Mouse (Mus musculus) limb, embryonic 14.5 days (tissue): ENCODE measurements at regions not wholly inside any gene's neighbourhood (a gene's known extent, or its start where the extent isn't known, plus 50 kb on each side); places are given as distances from the start of the nearest gene placed in this dataset.

Source experiments
- ATAC-seq: fragments of 200-750 bp; cut with Nextera tagmentation; 2 replicates; pipeline ENCODE4 v1.8.0; 2017; ENCODE audit warnings: low read depth, moderate number of reproducible peaks, moderate TSS enrichment; ENCODE audit not compliant: low FRiP score
- DNase-seq: peaks from one replicate; pipeline ENCODE4 v3.0.0-alpha.2; 2015; ENCODE audit warnings: low spot score
- H3K27ac ChIP-seq: fragments of 300-500 bp; sonication (generic); replicated peaks from 2 replicates; pipeline ENCODE4 v1.5.1; 2014; ENCODE audit warnings: low read depth, mild to moderate bottlenecking, low read length, moderate library complexity, mixed read lengths
- H3K27me3 ChIP-seq: fragments of 300-500 bp; sonication (generic); 2 replicates; pipeline ENCODE4 v1.6.1; 2014; ENCODE audit warnings: low read length, mixed read lengths; ENCODE audit not compliant: control insufficient read depth, insufficient read depth
- H3K36me3 ChIP-seq: fragments of 300-500 bp; sonication (generic); 2 replicates; pipeline ENCODE4 v1.6.1; 2014; ENCODE audit warnings: mild to moderate bottlenecking, low read length, moderate library complexity, mixed read lengths; ENCODE audit not compliant: control insufficient read depth, insufficient read depth
- H3K4me1 ChIP-seq: fragments of 300-500 bp; sonication (generic); 2 replicates; pipeline ENCODE4 v1.6.1; 2014; ENCODE audit warnings: antibody characterized with exemption, low read length, mixed read lengths; ENCODE audit not compliant: control insufficient read depth, insufficient read depth
- H3K4me2 ChIP-seq: fragments of 300-500 bp; sonication (generic); replicated peaks from 2 replicates; pipeline ENCODE4 v1.6.1; 2014; ENCODE audit warnings: low read depth, mild to moderate bottlenecking, low read length, moderate library complexity; ENCODE audit not compliant: severe bottlenecking
- H3K4me3 ChIP-seq: fragments of 300-500 bp; sonication (generic); replicated peaks from 2 replicates; pipeline ENCODE4 v1.5.1; 2014; ENCODE audit warnings: low read length
- H3K9ac ChIP-seq: fragments of 300-500 bp; sonication (generic); 2 replicates; pipeline ENCODE4 v1.6.1; 2014; ENCODE audit warnings: mild to moderate bottlenecking, low read depth, low read length, moderate library complexity; ENCODE audit not compliant: severe bottlenecking
- H3K9me3 ChIP-seq: fragments of 300-500 bp; sonication (generic); 2 replicates; pipeline ENCODE4 v1.6.1; 2016; ENCODE audit warnings: low read length; ENCODE audit not compliant: control insufficient read depth
- POLR2A ChIP-seq: fragments of 200-500 bp; IDR thresholded peaks from 2 replicates; pipeline ENCODE4 v1.8.0; 2012; ENCODE audit warnings: inconsistent platforms, mild to moderate bottlenecking, moderate library complexity, borderline replicate concordance; ENCODE audit not compliant: insufficient read depth, insufficient read length; ENCODE audit errors: extremely low read depth
- WGBS: fragments of 180-500 bp; shearing (Covaris S2); extraction: QIAGEN DNeasy Blood & Tissue Kit; methylation state at CpG from one replicate; pipeline ENCODE4 v1.1.7; 2014; 5-methylcytosine and 5-hydroxymethylcytosine counted together

DNA sequence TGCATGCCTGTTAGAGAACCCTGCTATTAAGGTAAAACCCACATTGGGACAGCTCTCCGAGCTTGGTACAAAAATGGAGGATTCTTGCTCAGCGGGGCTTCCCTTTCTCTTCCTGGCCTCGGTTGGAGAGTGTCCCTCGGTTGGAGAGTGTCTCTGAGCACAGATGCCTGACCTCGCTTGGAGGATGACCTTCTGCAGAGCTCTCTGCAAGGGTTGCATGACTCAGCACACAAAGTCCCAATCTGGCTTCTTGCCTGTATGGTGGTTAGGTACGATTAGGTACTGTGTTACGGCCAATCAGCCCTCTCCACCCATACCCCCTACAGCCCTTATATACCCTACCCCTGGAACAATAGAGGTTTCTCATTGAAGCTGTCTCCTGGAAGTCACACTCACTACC, 177.1 kb upstream of the Rreb1 start:
- Histone ChIP-seq H3K36me3 (no peaks in the 10 kb centered on the region), H3K4me1 (no peaks in the 10 kb centered on the region), H3K9ac (no peak overlapping the region), H3K27ac (no peak overlapping the region), H3K4me3 (no peak overlapping the region), H3K27me3 (no peaks in the 10 kb centered on the region), H3K9me3 (no peaks in the 10 kb centered on the region), H3K4me2 (no peak overlapping the region)
- no peak for ATAC-seq
- 71% methylated on average over 7 of the region's 7 CpGs for WGBS
- DNase-seq = no peak
- TF ChIP-seq POLR2A = no peak

DNA sequence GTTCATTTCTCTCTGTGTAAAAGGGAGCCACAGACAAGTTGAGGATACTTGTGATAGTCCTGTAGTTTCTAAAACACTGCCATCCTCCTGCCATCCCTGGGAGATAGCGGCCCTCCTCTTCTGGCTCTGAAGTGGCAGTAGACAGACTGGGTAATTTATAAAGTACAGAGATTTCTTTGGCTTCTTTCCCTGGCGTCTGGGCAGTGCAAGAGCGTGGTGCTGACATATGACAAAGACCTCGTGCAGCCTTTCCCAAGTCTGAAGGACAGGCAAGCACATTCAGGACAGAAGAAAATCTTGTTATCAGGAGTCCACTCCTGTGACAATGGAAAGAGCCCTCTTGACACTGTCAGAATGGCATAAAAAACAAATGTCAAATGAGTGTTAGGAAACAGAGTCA, 175.9 kb upstream of the Rreb1 start:
- Histone ChIP-seq H3K36me3 (no peaks in the 10 kb centered on the region), H3K27ac (no peak overlapping the region), H3K9me3 (no peaks in the 10 kb centered on the region), H3K4me2 (no peak overlapping the region), H3K27me3 (no peaks in the 10 kb centered on the region), H3K4me1 (no peaks in the 10 kb centered on the region), H3K9ac (no peak overlapping the region), H3K4me3 (no peak overlapping the region)
- TF ChIP-seq POLR2A = no peak
- WGBS = 82% methylated on average over 4 of the region's 4 CpGs
- DNase-seq = no peak
- no peak for ATAC-seq

DNA sequence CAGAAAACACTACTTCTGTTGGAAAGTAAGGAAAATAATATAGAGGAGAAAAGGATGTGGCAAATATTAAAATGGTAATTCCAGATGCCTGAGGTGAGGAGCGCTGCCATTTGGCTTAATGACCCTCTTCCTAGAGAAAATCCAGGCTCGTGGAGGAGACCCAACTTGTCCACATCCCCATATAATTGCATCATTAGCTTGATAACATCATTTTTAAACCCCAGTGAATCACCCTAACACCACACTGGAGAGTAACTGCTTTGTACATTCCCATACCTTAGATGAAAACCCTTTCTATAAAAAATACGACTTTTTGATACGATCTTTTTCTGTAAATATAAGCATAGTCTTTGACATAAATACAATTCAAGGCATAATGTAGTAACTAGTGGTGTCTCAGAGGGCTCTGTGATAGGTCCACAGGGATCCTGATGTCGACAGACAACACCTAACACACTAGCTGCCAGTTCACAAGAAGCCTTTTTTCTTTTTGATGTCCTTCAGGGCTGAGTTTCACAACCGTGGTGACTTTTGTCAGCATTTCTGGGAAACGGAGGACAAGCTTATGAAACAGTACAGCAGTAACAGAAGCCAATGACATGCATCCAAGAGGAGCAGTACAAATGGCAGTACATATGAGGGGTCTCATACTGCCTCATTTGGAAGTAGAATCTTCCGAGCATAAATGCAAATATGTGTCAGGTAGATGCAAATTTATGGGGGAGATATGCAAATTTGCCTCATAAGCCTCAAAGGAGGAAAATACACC, 174.8 kb upstream of the Rreb1 start:
- Histone ChIP-seq H3K4me2 (no peak overlapping the region), H3K9ac (no peak overlapping the region), H3K27ac (no peak overlapping the region), H3K4me1 (no peaks in the 10 kb centered on the region), H3K9me3 (no peaks in the 10 kb centered on the region), H3K4me3 (no peak overlapping the region), H3K27me3 (no peaks in the 10 kb centered on the region), H3K36me3 (no peaks in the 10 kb centered on the region)
- TF ChIP-seq POLR2A = no peak
- no peak for ATAC-seq
- no peak for DNase-seq
- 58% methylated on average over 8 of the region's 8 CpGs for WGBS

DNA sequence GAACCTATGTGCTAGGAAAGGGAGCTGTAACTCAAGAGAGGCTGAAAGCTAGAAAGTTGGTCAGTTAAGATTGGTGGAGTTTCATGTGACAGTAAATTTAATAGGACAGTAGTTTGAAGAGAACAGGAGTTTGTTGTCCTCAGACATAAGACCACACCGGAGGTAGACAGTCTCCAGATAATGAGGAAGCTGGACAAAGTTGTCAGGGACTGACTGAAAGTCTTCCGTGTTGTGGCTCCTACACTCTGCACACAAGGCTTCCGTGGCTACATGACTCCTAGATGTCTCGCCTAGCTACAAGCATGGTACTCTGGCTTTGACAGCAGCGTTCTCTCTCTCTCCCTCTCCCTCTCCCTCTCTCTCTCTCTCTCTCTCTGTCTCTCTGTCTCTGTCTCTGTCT, 171.9 kb upstream of the Rreb1 start:
- H3K4me3 ChIP-seq = no peak overlapping the region
- WGBS = 94% methylated on average over 5 of the region's 5 CpGs

GRCm38 (mm10) chr13:37609085-37609484, 169.1 kb upstream of the Rreb1 start:
- TF ChIP-seq POLR2A = no peak
- no peak overlapping the region for H3K4me2 ChIP-seq
- no peaks in the 10 kb centered on the region for H3K4me1 ChIP-seq
- H3K27me3 ChIP-seq = no peaks in the 10 kb centered on the region
- 85% methylated on average over 5 of the region's 5 CpGs for WGBS
- no peak overlapping the region for H3K4me3 ChIP-seq
- DNase-seq (no peak), ATAC-seq (no peak)
- H3K27ac ChIP-seq = no peak overlapping the region
- no peak overlapping the region for H3K9ac ChIP-seq
- H3K9me3 ChIP-seq = no peaks in the 10 kb centered on the region
- H3K36me3 ChIP-seq = no peaks in the 10 kb centered on the region

More for the DNA sequence above, 171.9 kb upstream of the Rreb1 start:
- no peak overlapping the region for H3K4me2 ChIP-seq
- H3K27me3 ChIP-seq = no peaks in the 10 kb centered on the region
- H3K27ac ChIP-seq = no peak overlapping the region
- no peaks in the 10 kb centered on the region for H3K9me3 ChIP-seq
- no peak for ATAC-seq
- H3K4me1 ChIP-seq = no peaks in the 10 kb centered on the region
- no peak for TF ChIP-seq POLR2A
- H3K9ac ChIP-seq = no peak overlapping the region
- DNase-seq = no peak
- H3K36me3 ChIP-seq = no peaks in the 10 kb centered on the region
